Mouse (Mus musculus) left cerebral cortex, adult 9 months (tissue): ENCODE measurements at regions not wholly inside any gene's neighbourhood (a gene's known extent, or its start where the extent isn't known, plus 50 kb on each side); places are given as distances from the start of the nearest gene placed in this dataset.
A peak's percentile ranks its signal among the peaks of the same experiment; 100 is the strongest.

Experiments used
- DNase-seq, 2 experiments: peaks; one replicate each; pipeline ENCODE4 v3.0.0; 2022; ENCODE audit warnings: low spot score in 2 of 2

- no peak for DNase-seq
These were observed 270.8 kb upstream of the Tmem47 start for GRCm38 (mm10) chrX:80799740-80800139.

GRCm38 (mm10) chrX:80800271-80800670 is 270.2 kb upstream of the Tmem47 start:
- peak; percentile 11 to 13 for DNase-seq
